Mouse (Mus musculus) inflammation-experienced regulatory T-cells, adult 6 months (primary cell): ENCODE measurements around the gene Olfr1219. TPM values are rescaled to one million over a fixed set of nuclear protein-coding genes. Genes with fewer than 3 reads are reported as not detected.

ENCODE experiments used
- ATAC-seq: one replicate; pipeline ENCODE4 v1.8.0; 2017
- polyA plus RNA-seq, 3 experiments: library from polyadenylated mRNA; unstranded; fragments of 100-300 nt; shearing (Covaris generic); gene quantifications; one replicate each; pipeline ENCODE4 v1.2.1; 2017

Gene Olfr1219
- not detected for polyA plus RNA-seq

DNA sequence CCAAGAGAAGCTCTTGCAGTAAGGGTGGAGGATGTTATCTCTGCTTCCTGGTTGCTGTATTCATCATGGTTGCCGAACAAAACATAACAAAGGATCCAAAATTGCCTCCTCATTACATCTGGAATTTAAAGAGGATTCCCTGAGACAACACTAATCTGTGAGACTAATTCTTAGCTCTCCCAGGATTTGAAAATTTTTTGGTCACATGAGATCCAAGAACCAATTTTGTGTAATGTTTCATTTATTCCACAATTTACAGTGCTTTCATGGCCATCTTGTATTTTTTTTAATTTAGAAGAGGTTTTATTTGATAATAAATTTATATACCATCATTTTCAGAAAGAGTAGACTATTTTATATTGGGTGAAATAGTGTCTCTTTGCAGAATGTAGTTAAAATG, at the start of gene Olfr1219:
Olfr1219 (minus strand) TSS at position 101 of the 400 bp plus-strand sequence.
- ATAC-seq = no peak

DNA sequence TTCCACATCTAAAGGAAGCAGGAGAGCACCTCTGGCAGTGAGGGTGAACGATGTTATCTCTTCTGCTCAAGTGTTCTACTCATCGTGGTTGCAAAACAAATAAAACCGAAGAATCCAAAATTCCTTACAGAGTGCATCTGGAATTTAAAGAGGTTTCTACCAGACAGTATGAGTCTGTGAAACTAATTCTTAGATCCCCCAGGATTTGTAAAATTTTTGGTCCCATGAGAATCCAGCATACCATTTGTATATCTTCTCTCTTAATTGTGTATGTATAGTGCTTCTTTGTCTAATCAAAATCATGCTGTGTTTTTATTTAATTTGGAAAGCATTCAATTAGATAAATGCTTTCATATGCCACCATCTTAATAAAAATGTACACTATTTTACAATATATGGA, 49.6 kb upstream of the Olfr1219 start, which contains the start of gene Olfr1222:
Olfr1222 (minus strand) TSS at position 101 of the 400 bp plus-strand sequence.
- ATAC-seq = no peak

DNA sequence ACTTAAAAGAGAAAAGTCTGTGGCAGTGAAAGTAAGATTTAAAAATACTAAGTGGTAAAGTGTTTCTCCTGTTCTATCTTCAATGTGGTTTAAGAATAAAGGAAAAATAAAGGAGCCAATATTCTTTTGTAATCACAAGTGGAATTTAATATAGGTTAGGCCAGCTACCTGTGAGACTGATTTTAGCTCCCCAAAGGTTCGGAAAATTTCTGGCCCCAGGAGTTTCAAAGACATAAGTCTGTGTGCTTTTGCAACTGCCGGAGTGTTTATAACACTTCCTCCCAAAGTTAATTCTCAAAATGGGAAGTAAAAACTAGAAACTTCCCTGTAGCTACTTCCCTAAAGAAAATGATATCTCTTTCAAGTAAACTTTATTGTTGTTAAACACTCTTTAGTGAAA, 33.9 kb upstream of the Olfr1219 start, which contains the start of gene Olfr1221:
Olfr1221 (minus strand) TSS at position 101 of the 400 bp plus-strand sequence.
- no peak for ATAC-seq

DNA sequence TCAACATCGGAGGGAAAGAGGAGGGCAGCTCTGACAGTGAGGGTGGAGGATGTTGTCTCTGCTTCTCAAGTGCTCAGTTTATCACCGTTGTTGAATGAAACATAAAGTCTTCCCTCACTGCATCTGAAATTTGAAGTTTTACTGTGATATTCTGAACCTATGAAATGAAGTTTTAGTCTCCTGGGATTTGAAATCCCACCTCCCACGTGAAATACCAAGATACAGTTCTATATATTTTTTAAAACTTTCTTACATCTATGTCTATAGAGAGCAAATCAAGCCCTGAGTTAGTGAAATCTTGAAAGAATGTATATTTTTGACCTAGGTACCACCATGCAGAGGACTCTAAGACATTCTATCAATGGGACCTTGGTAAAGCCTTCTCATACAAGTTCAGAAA, 23.4 kb upstream of the Olfr1219 start, which contains the start of gene Olfr1220:
Olfr1220 (minus strand) TSS at position 101 of the 400 bp plus-strand sequence.
- no peak for ATAC-seq

DNA sequence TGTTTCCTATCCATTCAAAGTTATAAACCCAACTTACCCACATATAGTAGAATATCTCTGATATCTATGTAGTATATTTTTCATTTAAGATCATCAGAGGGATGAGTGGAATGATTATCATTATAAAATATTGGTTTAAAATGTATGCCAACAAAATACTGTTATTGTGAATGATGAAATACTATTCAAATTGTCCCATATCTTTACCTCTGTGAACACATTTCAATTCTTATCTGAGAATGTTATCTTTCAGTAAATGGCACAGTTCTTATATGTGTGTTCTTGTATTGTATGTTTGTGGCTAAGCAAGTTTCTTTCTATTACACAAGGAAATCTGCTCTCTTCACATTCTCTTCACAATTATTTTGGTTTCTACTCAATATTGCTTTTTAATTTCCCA, 22.3 kb upstream of the Olfr1219 start:
- no peak for ATAC-seq

DNA sequence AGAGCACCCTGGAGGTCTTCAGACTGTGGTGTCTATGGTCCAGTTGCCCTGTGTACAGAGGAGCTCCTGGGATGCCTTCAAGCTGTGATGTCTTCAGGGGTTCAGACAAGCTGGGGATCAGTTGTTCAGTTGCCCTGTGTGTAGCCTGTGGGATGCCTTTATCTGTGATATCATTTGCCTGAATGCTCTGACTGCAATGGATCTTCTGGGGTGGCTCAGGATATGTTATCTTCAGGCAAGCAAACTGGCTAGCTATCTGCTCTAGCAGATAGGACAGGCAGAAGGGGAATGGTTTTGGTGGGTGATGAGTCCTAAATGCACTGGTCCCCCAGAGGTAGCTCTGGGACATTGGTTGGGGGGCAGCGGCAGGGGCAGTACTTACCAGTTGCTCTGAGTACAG, 10.5 kb upstream of the Olfr1219 start:
- ATAC-seq = no peak

DNA sequence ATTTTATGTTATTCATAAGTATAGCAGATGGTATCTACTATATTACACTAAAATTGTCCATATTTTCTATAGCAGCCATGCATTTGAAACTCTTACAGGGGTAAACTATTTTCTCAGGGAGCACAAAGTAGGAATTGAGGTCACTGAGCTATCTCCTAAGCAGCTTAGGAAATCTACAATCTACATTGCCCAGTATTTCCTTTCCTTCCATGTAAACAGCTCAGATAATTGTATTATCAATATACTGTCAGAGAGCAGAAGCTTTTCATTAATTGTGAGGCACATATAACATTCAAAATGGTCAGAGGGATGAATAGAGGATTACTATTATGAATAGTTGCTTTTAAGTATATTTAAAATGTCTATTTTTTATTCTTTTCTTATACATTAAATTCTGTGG, 1.8 kb downstream of the Olfr1219 start:
- no peak for ATAC-seq

DNA sequence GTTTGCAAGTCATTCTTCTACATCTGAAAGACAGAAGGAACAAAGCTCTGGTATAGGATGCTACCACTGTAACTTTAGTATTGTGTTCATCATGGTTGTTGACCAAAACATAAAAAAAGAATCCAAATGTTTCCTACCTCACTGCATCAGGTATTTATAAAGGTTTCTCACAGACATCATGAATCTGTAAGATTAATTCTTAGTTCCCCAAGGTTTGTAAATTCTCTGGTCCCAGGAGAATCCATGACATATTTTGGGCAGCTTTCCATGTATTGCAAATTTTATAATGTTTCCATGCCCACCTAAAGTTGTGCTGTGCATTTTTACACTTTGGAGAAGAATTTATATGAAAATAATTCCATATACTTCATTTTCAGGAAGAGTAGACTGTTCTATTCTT, 22.2 kb downstream of the Olfr1219 start, which contains the start of gene Olfr1218:
Olfr1218 (minus strand) TSS at position 101 of the 400 bp plus-strand sequence.
- no peak for ATAC-seq

DNA sequence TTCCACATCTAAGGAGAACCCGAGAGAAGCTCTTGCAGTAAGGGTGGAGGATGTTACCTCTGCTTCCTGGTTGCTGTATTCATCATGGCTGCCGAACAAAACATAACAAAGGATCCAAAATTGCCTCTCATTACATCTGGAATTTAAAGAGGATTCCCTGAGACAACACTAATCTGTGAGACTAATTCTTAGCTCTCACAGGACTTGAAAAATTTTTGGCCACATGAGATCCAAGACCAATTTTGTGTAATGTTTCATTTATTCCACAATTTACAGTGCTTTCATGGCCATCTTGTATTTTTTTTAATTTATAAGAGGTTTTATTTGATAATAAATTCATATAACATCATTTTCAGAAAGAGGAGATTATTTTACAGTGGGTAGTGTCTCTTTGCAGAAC, 51.3 kb downstream of the Olfr1219 start, which contains the start of gene Olfr1217:
Olfr1217 (minus strand) TSS at position 101 of the 400 bp plus-strand sequence.
- ATAC-seq = no peak

Other genes with a start within 250 kb of the Olfr1219 start
- gene Olfr1204, start 234.2 kb downstream of the Olfr1219 start, polyA plus RNA-seq = not detected
- under 1 TPM in 1 of 3 experiments, not detected in 2; 0.62 TPM for gene Olfr1206, start 220.3 kb downstream of the Olfr1219 start, polyA plus RNA-seq
- not detected for gene Olfr1208, start 181.2 kb downstream of the Olfr1219 start, polyA plus RNA-seq
- not detected for gene Olfr1209, start 168.4 kb downstream of the Olfr1219 start, polyA plus RNA-seq
- not detected for gene Olfr1211, start 145.4 kb downstream of the Olfr1219 start, polyA plus RNA-seq
- not detected for gene Olfr1212, start 129.5 kb downstream of the Olfr1219 start, polyA plus RNA-seq
- gene Gm13762, start 103.2 kb downstream of the Olfr1219 start, polyA plus RNA-seq = not detected
- not detected for gene Olfr1214, start 90.9 kb downstream of the Olfr1219 start, polyA plus RNA-seq
- not detected for gene Olfr1215, start 76.5 kb downstream of the Olfr1219 start, polyA plus RNA-seq
- gene Olfr1216, start 65.2 kb downstream of the Olfr1219 start, polyA plus RNA-seq = not detected
- not detected for gene Olfr1217, start 51.4 kb downstream of the Olfr1219 start, polyA plus RNA-seq
- gene Olfr1218, start 22.3 kb downstream of the Olfr1219 start, polyA plus RNA-seq = not detected
- gene Olfr1220, start 23.3 kb upstream of the Olfr1219 start, polyA plus RNA-seq = not detected
- not detected for gene Olfr1221, start 33.8 kb upstream of the Olfr1219 start, polyA plus RNA-seq
- gene Olfr1222, start 49.5 kb upstream of the Olfr1219 start, polyA plus RNA-seq = not detected
- gene Olfr1223, start 68.0 kb upstream of the Olfr1219 start, polyA plus RNA-seq = not detected
- gene Olfr1224-ps1, start 80.6 kb upstream of the Olfr1219 start, polyA plus RNA-seq = not detected
- gene Olfr1225, start 91.2 kb upstream of the Olfr1219 start, polyA plus RNA-seq = under 1 TPM in 1 of 3 experiments, not detected in 2; 0.13 TPM
- not detected for gene Olfr1226, start 116.5 kb upstream of the Olfr1219 start, polyA plus RNA-seq
- gene Olfr1228, start 170.5 kb upstream of the Olfr1219 start, polyA plus RNA-seq = not detected
- not detected for gene Olfr1229, start 204.5 kb upstream of the Olfr1219 start, polyA plus RNA-seq
- gene Olfr1230, start 213.8 kb upstream of the Olfr1219 start, polyA plus RNA-seq = not detected
- not detected for gene Olfr1231, start 223.6 kb upstream of the Olfr1219 start, polyA plus RNA-seq
- not detected for gene Olfr1232, start 246.2 kb upstream of the Olfr1219 start, polyA plus RNA-seq